Mouse (Mus musculus): ENCODE data around the gene Gm973.

GRCm38 (mm10) chr1:59472368-59473180, 43.5 kb upstream of the Gm973 start:
- TF ChIP-seq MYOD1 (IDR thresholded peaks at IDR 0.05; ENCODE audit: control insufficient read depth, insufficient read length, low read depth) (no peak), MAX (IDR thresholded peaks at IDR 0.05) (no peak), CTCF (IDR thresholded peaks at IDR 0.05; ENCODE audit: control insufficient read depth, insufficient read depth, insufficient read length) (no peak), USF1 (IDR thresholded peaks at IDR 0.05; ENCODE audit: low read depth) (no peak), CEBPB (IDR thresholded peaks at IDR 0.05; ENCODE audit: low read depth) (no peak)

All from C2C12 (cell line).